Mouse (Mus musculus): ENCODE measurements around the gene Ctsc.
"Not testable (repeated sequence)": the region's sequence is repeated elsewhere in the genome, so short reads cannot be mapped to it uniquely, and the experiment has no call there.

The Ctsc gene

DNA sequence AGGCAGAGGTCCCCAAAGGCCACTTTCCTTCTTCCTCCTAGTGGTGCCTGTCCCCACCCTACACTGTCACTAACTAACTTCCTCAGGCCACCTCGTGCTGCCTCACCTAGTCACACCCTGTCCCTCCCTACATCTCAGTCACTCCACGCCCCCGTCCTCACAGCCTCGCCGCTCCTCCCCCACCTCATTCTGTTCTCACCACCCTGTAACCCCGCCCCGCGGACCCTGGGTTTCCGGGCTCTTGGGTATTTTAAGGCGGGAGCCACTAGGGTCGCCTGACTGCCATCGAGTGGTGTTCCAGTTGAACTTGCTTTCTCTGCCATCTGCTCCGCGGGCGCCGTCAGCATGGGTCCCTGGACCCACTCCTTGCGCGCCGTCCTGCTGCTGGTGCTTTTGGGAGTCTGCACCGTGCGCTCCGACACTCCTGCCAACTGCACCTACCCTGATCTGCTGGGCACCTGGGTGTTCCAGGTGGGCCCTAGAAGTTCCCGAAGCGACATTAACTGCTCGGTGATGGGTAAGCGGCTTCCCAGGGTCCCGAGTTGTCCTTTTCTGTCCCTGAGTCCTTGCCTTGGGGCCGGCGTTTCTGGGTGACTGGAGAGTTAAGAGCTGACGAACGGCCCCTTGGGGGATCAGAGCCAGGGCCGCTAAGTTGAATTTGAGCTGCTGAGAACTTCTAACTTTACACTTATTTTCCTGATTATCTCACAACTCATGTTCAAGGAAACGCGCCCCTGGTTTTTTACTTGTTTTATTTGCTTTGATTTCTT, at the start of gene Ctsc:
Gene Ctsc, plus strand, starts transcription at position 228 of the 770 bp plus-strand sequence.
- peak; percentile 84 for ATAC-seq (ENCODE audit: low TSS enrichment)

GRCm38 (mm10) chr7:88229051-88229450, 48.8 kb upstream of the Ctsc start:
- no peak for ATAC-seq (ENCODE audit: low TSS enrichment)

GRCm38 (mm10) chr7:88230121-88230520, 47.8 kb upstream of the Ctsc start:
- ATAC-seq (ENCODE audit: low TSS enrichment), result no peak

DNA sequence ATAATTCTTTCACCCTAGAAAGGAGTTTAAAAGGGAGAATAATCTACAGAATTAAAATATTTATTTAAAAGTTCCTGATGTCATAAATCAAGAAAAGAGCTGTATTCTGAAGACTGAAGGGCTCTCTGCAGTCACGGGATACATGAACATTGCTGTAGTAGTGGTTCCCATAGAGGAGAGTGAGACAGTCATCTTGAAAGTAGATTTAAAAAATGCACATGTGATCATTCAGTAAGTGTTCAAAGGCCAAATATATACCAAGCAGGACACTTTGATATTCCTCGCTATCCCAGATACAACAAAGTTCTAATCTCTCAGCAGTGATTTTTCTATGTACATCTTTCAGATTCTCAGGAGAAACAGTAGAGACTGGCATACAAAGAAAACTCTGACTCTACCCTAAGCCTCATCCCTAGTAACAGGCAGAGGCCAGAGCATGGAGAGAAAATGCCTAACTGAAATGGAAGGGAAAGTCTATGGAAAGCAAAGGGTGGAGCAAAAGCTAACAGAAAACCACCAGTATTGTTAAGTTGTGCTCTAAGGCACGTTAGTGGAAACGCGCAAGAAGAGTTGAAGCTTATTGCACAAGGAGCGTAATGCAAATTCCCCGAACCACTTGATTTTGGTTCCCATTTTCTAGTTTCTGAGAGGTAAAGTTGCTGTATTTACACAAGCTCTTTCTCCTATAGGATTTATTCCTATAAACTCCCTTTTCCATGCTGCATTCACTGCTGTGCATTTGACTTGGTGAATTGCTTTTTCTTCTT, 46.9 kb upstream of the Ctsc start:
- no peak for ATAC-seq (ENCODE audit: low TSS enrichment)

- ATAC-seq (ENCODE audit: low TSS enrichment), result no peak
Measured at GRCm38 (mm10) chr7:88243059-88243458, 34.8 kb upstream of the Ctsc start.

GRCm38 (mm10) chr7:88244462-88244861, 33.4 kb upstream of the Ctsc start:
- ATAC-seq (ENCODE audit: low TSS enrichment), result no peak

GRCm38 (mm10) chr7:88250380-88250779, 27.5 kb upstream of the Ctsc start:
- not testable (repeated sequence) for ATAC-seq (ENCODE audit: low TSS enrichment)

GRCm38 (mm10) chr7:88251535-88251934, 26.4 kb upstream of the Ctsc start:
- ATAC-seq (ENCODE audit: low TSS enrichment), result no peak

DNA sequence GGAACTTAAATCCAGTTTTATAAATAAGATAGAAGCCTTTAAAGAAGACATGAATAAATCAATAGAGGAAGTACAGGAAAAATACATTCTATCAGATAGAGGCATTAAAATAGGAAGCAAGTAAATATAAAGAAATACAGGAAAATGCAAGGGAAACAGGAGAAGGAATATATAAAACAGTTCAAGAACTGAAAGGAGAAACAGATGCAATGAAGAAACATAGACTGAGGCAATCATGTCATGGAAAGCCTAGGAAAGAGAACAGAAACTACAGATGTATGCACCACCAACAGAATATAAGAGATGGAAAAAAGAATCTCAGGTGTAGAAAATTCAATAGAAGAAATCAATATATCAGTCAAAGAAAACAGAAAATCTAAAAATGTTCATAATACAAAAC, 25.8 kb upstream of the Ctsc start:
- no peak for ATAC-seq (ENCODE audit: low TSS enrichment)

DNA sequence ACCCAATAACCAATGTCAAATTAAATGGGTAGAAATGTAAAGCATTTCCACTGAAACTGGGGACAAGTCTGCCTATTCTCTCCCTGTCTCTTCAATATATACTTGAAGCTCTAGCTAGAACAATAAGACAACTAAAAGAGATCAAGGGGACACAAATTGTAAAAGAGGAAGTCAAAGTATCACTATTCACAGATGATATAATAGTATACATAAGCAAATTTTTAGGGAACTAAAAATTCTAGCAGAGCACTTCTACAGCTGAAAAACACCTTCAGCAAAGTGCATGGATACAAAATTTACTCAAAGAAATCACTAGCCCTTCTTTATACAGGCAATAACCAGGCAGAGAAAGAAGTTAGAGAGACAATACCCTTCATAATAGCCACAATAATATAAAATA, 23.0 kb upstream of the Ctsc start:
- ATAC-seq (ENCODE audit: low TSS enrichment), result no peak

DNA sequence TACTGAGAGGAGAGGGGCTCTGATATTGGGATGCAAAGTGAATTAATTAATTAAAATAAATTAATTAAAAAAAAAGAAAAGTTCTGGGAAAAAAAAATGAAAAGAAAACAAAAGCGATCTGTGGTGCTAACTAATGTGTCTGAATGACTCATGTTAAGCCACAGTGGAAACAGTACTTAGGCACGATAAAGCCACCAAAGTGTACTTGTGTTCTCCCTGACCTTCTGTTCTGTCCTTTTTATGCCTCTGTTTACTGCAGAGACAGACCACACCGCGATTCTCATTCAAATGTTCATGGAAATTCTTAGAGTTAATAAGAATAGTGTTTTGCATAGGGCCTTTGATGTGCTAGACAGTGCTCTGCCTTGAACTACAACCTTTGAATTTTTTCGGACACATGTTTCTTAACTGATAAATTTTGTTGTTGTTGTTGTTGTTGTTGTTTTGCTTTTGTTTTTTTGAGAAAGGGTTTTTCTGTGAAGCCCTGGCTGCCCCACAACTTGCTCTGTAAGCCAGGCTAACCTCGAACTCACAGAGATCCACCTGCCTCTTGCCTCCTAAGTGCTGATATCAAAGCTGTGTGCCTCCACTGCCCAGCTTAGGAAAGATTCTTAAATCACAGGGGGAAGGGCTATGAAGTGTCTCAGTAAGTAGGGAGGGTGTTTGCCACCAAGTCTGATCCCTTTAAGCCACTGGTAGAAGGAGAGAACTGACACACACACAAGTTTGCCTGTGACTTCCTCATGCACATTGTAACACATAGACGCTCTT, 18.5 kb upstream of the Ctsc start:
- no peak for ATAC-seq (ENCODE audit: low TSS enrichment)

GRCm38 (mm10) chr7:88261799-88262198, 16.1 kb upstream of the Ctsc start:
- ATAC-seq (ENCODE audit: low TSS enrichment), result no peak

- no peak for ATAC-seq (ENCODE audit: low TSS enrichment)
Measured at GRCm38 (mm10) chr7:88264861-88265260, 13.0 kb upstream of the Ctsc start.

DNA sequence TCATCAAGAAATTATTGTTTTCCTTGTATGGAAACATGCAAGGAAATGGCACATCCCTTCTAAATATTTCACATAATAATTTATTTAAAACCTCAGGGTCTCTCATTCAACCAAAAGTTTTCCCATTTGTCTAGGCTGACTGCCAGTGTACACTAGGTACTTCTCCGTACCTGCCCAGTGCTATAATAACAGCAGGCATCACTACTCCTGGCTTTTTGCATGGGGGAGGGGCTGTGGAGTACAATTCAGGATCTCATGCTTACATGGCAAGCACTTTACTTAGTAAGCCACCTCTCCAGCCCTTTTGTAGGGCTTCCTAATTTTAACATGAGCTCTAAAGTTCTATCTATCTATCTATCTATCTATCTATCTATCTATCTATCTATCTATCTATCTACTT, 8.0 kb upstream of the Ctsc start:
- no peak for ATAC-seq (ENCODE audit: low TSS enrichment)

GRCm38 (mm10) chr7:88271531-88271930, 6.4 kb upstream of the Ctsc start:
- no peak for ATAC-seq (ENCODE audit: low TSS enrichment)

DNA sequence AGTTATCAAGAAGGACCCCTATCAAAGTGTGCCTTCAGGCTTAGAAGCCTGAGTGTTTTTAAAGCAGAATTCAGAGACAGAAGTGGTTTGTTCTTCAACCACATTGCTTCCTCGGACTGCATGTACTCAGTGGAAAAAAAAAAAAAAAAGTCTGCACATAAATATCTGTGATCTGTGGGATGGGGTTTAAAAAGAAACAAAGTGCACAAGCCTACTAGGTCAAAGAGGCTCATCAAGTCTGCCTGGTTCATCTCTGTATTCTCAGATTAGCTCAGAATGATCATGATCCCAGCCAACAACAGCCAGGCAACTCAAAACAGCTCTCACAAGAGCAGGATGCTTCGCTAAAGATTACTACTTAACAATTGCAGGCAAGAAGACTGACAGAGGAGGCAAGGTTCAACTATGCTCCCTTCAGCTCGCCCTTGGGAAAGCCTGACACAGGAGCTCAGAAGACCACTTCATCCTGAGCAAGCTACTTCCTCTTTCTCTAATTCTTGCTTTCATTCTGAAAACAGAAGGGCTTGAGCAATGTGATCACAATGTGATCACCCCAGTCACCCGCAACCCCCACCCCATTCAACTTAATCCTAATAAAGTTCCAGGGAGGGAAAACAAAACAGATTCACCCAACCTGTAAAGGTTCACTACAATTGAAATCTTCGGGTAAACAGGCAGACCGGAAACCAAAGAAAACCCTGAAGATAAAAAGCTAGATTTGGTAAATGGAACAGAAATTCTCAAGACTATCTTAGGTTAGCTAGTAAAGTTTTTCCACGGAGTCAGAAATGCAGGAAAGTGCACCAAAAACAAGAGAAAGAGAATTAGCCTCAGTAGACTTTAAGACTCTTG, 745 bp upstream of the Ctsc start:
- ATAC-seq (ENCODE audit: low TSS enrichment), result peak; percentile 47

GRCm38 (mm10) chr7:88278628-88279196, 827 bp downstream of the Ctsc start:
- ATAC-seq (ENCODE audit: low TSS enrichment), result no peak

GRCm38 (mm10) chr7:88285276-88285675, 7.4 kb downstream of the Ctsc start:
- ATAC-seq (ENCODE audit: low TSS enrichment), result no peak

DNA sequence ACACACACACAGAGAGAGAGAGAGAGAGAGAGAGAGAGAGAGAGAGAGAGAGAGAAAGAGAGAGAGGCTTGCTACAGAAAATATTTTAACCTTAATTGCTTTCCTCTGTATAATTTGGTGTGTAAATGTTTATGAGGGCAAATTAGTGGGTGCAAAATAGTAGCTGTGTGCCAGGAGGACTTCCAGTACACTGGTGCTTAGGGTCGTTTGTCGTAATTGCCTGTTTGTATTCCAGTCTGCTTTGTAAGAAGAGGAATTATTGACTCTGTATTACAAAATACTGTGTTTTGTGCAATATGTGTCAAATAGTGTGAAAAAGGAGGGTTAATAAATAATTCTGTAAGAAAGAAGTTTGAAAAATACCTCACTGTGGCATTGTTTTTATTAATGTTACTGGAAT, 13.2 kb downstream of the Ctsc start:
- ATAC-seq (ENCODE audit: low TSS enrichment), result no peak

DNA sequence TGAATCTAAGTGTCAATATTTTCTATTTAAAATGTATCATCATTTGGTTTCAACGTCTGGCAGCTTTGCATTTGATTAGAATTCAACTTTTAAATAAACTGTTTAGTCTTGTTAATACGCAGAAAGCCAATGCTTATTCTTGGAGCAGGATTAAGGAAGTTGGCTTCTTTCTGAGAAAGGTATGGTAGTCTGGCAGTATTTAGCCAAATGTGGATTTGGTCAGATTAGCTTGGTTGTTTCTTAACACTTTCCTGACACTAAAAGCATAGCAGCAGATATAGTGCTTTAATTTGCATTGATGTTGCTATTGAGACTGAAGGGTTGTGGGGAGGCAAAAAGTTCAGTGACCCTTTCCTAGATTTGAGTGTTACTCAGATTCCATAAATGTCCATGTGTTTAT, 14.2 kb downstream of the Ctsc start:
- ATAC-seq (ENCODE audit: low TSS enrichment), result no peak

DNA sequence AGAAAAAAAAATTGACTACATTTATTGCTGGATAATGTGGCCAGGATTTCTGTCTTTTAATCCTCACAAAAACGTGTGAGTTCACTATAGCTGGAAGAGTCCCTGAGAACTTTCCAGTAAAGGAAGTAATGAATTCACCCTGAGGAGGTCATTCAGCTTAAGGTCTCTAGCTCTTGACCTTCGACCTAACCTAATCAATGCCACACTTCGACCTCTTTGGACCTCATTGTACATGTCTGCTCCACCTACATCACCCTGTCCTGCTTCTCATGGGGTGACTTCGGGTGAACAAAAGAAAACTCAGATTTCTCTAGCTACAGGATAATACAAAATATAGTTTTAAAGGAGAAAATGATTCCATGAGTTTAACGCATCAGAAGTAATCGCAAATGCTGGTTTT, 16.0 kb downstream of the Ctsc start:
- ATAC-seq (ENCODE audit: low TSS enrichment), result no peak

Measured in frontal cortex, adult (tissue).